Mouse (Mus musculus): ENCODE data around the gene Clip1.
"Not testable (repeated sequence)": the region's sequence is repeated elsewhere in the genome, so short reads cannot be mapped to it uniquely, and the experiment has no call there.

The Clip1 gene

GRCm38 (mm10) chr5:123684221-123685144 lies at the start of gene Clip1:
TSS of gene Clip1 (minus strand) at chr5:123684618.
- no peak for DNase-seq (ENCODE audit: extremely low read depth, low read depth)

- no peak for DNase-seq (ENCODE audit: extremely low read depth, low read depth)
Observed at GRCm38 (mm10) chr5:123730981-123731380, 46.6 kb upstream of the Clip1 start.

- DNase-seq (ENCODE audit: extremely low read depth, low read depth) = not testable (repeated sequence)
Observed at GRCm38 (mm10) chr5:123723816-123724215, 39.4 kb upstream of the Clip1 start.

- peak; percentile 94 for DNase-seq (ENCODE audit: extremely low read depth, low read depth)
Observed at GRCm38 (mm10) chr5:123720328-123721311, 36.2 kb upstream of the Clip1 start, which contains the start of gene Zcchc8. TSS of gene Zcchc8 (minus strand) at chr5:123721100.

GRCm38 (mm10) chr5:123714622-123715021 lies 30.2 kb upstream of the Clip1 start:
- no peak for DNase-seq (ENCODE audit: extremely low read depth, low read depth)

- DNase-seq (ENCODE audit: extremely low read depth, low read depth) = no peak
Observed at GRCm38 (mm10) chr5:123713782-123714181, 29.4 kb upstream of the Clip1 start.

- no peak for DNase-seq (ENCODE audit: extremely low read depth, low read depth)
Observed at GRCm38 (mm10) chr5:123709571-123709970, 25.2 kb upstream of the Clip1 start.

- no peak for DNase-seq (ENCODE audit: extremely low read depth, low read depth)
Observed at GRCm38 (mm10) chr5:123708598-123708997, 24.2 kb upstream of the Clip1 start.

GRCm38 (mm10) chr5:123700625-123701024 lies 16.2 kb upstream of the Clip1 start:
- DNase-seq (ENCODE audit: extremely low read depth, low read depth) = no peak

- peak; percentile 33 for DNase-seq (ENCODE audit: extremely low read depth, low read depth)
Observed at GRCm38 (mm10) chr5:123699198-123699597, 14.8 kb upstream of the Clip1 start.

- no peak for DNase-seq (ENCODE audit: extremely low read depth, low read depth)
Observed at GRCm38 (mm10) chr5:123696961-123697360, 12.5 kb upstream of the Clip1 start.

- no peak for DNase-seq (ENCODE audit: extremely low read depth, low read depth)
Observed at GRCm38 (mm10) chr5:123696244-123696643, 11.8 kb upstream of the Clip1 start.

- no peak for DNase-seq (ENCODE audit: extremely low read depth, low read depth)
Observed at GRCm38 (mm10) chr5:123694468-123694867, 10.1 kb upstream of the Clip1 start.

GRCm38 (mm10) chr5:123683377-123684220 lies 819 bp downstream of the Clip1 start:
- no peak for DNase-seq (ENCODE audit: extremely low read depth, low read depth)

- DNase-seq (ENCODE audit: extremely low read depth, low read depth) = no peak
Observed at GRCm38 (mm10) chr5:123683043-123683376, 1.4 kb downstream of the Clip1 start.

GRCm38 (mm10) chr5:123682372-123682771 lies 2.0 kb downstream of the Clip1 start:
- DNase-seq (ENCODE audit: extremely low read depth, low read depth) = no peak

GRCm38 (mm10) chr5:123679546-123680263 lies 4.7 kb downstream of the Clip1 start:
- DNase-seq (ENCODE audit: extremely low read depth, low read depth) = no peak

- no peak for DNase-seq (ENCODE audit: extremely low read depth, low read depth)
Observed at GRCm38 (mm10) chr5:123679106-123679505, 5.3 kb downstream of the Clip1 start.

- no peak for DNase-seq (ENCODE audit: extremely low read depth, low read depth)
Observed at GRCm38 (mm10) chr5:123675717-123676116, 8.7 kb downstream of the Clip1 start.

- no peak for DNase-seq (ENCODE audit: extremely low read depth, low read depth)
Observed at GRCm38 (mm10) chr5:123675221-123675620, 9.2 kb downstream of the Clip1 start.
